Mouse (Mus musculus): ENCODE data around the gene Slc39a2. TPM values are rescaled to one million over a fixed set of nuclear protein-coding genes. Genes with fewer than 3 reads are reported as not detected.

Gene Slc39a2
- total and polyA plus RNA-seq, 2 experiments from 2014 or later: 0.26 TPM; not detected in 1

DNA sequence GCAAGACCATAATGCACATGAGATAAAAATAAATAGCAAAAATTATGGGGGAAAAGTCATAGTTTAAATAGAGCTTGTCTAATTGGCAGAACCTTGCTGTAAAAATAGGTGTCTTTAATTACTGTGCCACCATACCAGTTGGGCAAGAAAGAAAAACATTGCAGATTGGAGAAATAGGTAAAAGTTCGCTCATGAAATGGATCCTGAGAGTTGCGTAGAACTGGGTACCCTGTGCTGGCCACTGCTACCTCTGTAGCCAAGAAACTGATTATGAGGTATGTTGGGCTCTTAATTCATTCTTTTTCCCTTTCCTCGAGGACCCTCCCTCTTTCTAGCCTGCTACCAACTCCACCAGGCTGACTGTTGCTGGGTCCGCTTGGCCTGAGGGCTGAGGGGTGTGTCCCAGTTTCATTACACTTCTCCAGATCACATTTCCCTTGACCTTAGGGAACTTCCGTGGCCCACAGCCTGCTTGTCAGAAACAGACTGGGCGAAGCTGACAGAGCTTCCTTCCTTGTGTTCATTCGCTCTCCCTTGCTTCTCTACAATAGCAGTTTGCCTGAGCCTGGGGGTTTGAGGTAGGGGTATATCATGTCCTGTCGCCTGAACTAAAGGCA, 48.4 kb downstream of the Slc39a2 start:
- Histone ChIP-seq H3K4me1 (ENCODE audit: control insufficient read depth, insufficient read depth) (no peaks in the 10 kb centered on the region), H3K4me3 (ENCODE audit: low read depth, low read length) (no peak overlapping the region), H3K36me3 (replicated peaks; ENCODE audit: control insufficient read depth, insufficient read depth, low read length) (no peaks in the 10 kb centered on the region), H3K27me3 (ENCODE audit: control insufficient read depth, insufficient read depth, low read length) (no peaks in the 10 kb centered on the region), H3K27ac (ENCODE audit: low read depth) (no peak overlapping the region), H3K9ac (replicated peaks; ENCODE audit: low read depth, low read length) (no peak overlapping the region), H3K4me2 (ENCODE audit: low read depth, low read length) (no peak overlapping the region), H3K9me3 (replicated peaks; ENCODE audit: control insufficient read depth, low read length) (no peaks in the 10 kb centered on the region; the same call in 1 of the 2 replicates)
- 42% methylated on average over 8 of the region's 8 CpGs for WGBS
- DNase-seq (ENCODE audit: low spot score) (no peak), ATAC-seq (ENCODE audit: insufficient read depth, low read depth) (no peak; the same call in 1 of the 2 replicates)
- TF ChIP-seq EP300 (IDR thresholded peaks at IDR 0.05; ENCODE audit: low read depth) (no peak), CTCF (IDR thresholded peaks at IDR 0.05; ENCODE audit: low read depth) (no peak)

DNA sequence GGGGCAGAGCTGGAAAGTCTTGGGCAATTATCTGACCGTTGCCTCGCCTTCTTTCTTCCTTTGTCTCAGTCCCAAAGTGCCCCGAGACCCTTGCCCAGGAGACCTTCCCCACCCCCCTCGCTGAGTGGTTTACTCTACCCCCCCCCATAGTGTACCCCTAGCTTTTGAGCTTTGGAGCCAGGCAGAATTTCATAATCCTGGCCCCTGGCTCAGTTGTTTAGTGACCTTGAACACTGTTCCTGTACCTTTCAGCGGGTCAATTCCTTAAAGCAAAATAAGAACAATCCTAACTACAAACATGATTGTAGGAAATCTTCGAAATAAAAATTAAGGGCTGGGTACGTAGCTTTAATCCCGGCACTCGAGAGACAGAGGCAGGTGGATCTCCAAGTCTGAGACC, 48.9 kb downstream of the Slc39a2 start:
- 73% methylated on average over 9 of the region's 9 CpGs for WGBS
- H3K9me3 ChIP-seq (replicated peaks; ENCODE audit: control insufficient read depth, low read length): no peaks in the 10 kb centered on the region; the same call in 1 of the 2 replicates
- no peak overlapping the region for H3K27ac ChIP-seq (ENCODE audit: low read depth)
- no peak overlapping the region for H3K9ac ChIP-seq (replicated peaks; ENCODE audit: low read depth, low read length)
- H3K4me3 ChIP-seq (ENCODE audit: low read depth, low read length): no peak overlapping the region
- no peaks in the 10 kb centered on the region for H3K36me3 ChIP-seq (replicated peaks; ENCODE audit: control insufficient read depth, insufficient read depth, low read length)
- DNase-seq (ENCODE audit: low spot score) (no peak), ATAC-seq (ENCODE audit: insufficient read depth, low read depth) (no peak)
- H3K27me3 ChIP-seq (ENCODE audit: control insufficient read depth, insufficient read depth, low read length): no peaks in the 10 kb centered on the region
- TF ChIP-seq CTCF (IDR thresholded peaks at IDR 0.05; ENCODE audit: low read depth) (no peak), EP300 (IDR thresholded peaks at IDR 0.05; ENCODE audit: low read depth) (no peak)
- no peaks in the 10 kb centered on the region for H3K4me1 ChIP-seq (ENCODE audit: control insufficient read depth, insufficient read depth)
- H3K4me2 ChIP-seq (ENCODE audit: low read depth, low read length): no peak overlapping the region

DNA sequence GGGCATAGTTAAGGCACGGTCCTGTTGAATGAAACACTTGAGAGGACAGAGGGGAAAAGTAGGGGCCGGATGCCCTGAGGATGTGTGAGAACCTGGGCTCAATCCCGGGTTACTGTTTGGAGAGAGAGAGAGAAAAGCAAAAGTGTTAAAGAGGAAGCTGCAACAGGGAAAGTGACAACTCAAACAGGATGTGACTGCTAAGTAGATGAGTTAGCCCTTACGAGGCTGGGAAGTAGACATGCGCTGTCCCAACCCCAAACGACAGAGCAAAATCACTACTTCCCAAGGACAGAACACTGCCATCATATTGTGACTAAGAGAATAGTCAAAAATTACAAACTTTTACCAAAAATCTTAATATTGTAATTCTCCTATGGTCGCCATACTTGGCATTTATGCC, 49.5 kb downstream of the Slc39a2 start:
- Histone ChIP-seq H3K27me3 (ENCODE audit: control insufficient read depth, insufficient read depth, low read length) (no peaks in the 10 kb centered on the region), H3K9me3 (replicated peaks; ENCODE audit: control insufficient read depth, low read length) (no peaks in the 10 kb centered on the region; the same call in 1 of the 2 replicates), H3K4me1 (ENCODE audit: control insufficient read depth, insufficient read depth) (no peaks in the 10 kb centered on the region), H3K4me3 (ENCODE audit: low read depth, low read length) (no peak overlapping the region), H3K36me3 (replicated peaks; ENCODE audit: control insufficient read depth, insufficient read depth, low read length) (no peaks in the 10 kb centered on the region), H3K4me2 (ENCODE audit: low read depth, low read length) (no peak overlapping the region), H3K27ac (ENCODE audit: low read depth) (no peak overlapping the region), H3K9ac (replicated peaks; ENCODE audit: low read depth, low read length) (no peak overlapping the region)
- DNase-seq (ENCODE audit: low spot score): no peak
- WGBS: 47% methylated on average over 7 of the region's 7 CpGs
- TF ChIP-seq CTCF (IDR thresholded peaks at IDR 0.05; ENCODE audit: low read depth): no peak
- ATAC-seq (ENCODE audit: insufficient read depth, low read depth): no peak

- no peak for ATAC-seq (ENCODE audit: insufficient read depth, low read depth)
- no peak overlapping the region for H3K27ac ChIP-seq (ENCODE audit: low read depth)
- DNase-seq (ENCODE audit: low spot score): no peak
- H3K9ac ChIP-seq (replicated peaks; ENCODE audit: low read depth, low read length): no peak overlapping the region
- no peaks in the 10 kb centered on the region for H3K4me1 ChIP-seq (ENCODE audit: control insufficient read depth, insufficient read depth)
- no peak for TF ChIP-seq EP300 (IDR thresholded peaks at IDR 0.05; ENCODE audit: low read depth)
- TF ChIP-seq CTCF (IDR thresholded peaks at IDR 0.05; ENCODE audit: low read depth): no peak
- no peak overlapping the region for H3K4me3 ChIP-seq (ENCODE audit: low read depth, low read length)
- no peaks in the 10 kb centered on the region for H3K27me3 ChIP-seq (ENCODE audit: control insufficient read depth, insufficient read depth, low read length)
- H3K36me3 ChIP-seq (replicated peaks; ENCODE audit: control insufficient read depth, insufficient read depth, low read length): no peaks in the 10 kb centered on the region
- no peaks in the 10 kb centered on the region; the same call in 1 of the 2 replicates for H3K9me3 ChIP-seq (replicated peaks; ENCODE audit: control insufficient read depth, low read length)
- WGBS: 62% methylated on average over 6 of the region's 6 CpGs
- no peak overlapping the region for H3K4me2 ChIP-seq (ENCODE audit: low read depth, low read length)
Measured at GRCm38 (mm10) chr14:51943336-51943735, 50.6 kb downstream of the Slc39a2 start.

Other genes with a start within 250 kb of the Slc39a2 start
- gene Gm17079, start 197.4 kb upstream of the Slc39a2 start, total RNA-seq (2014; rRNA removed; ENCODE audit: low replicate concordance): not detected in 2 replicates
- not detected in 2 replicates for gene Gm17079, start 197.4 kb upstream of the Slc39a2 start, polyA plus RNA-seq (2015; fragmentation: Nextera tagmentation; extraction: Ambion mirVana)
- gene Gm5800, start 175.7 kb upstream of the Slc39a2 start, total RNA-seq (2014; rRNA removed; ENCODE audit: low replicate concordance): not detected in 2 replicates
- not detected in 2 replicates for gene Gm5800, start 175.7 kb upstream of the Slc39a2 start, polyA plus RNA-seq (2015; fragmentation: Nextera tagmentation; extraction: Ambion mirVana)
- gene Ang4, start 119.3 kb upstream of the Slc39a2 start, total RNA-seq (2014; rRNA removed; ENCODE audit: low replicate concordance): not detected in 2 replicates
- gene Ang4, start 119.3 kb upstream of the Slc39a2 start, polyA plus RNA-seq (2015; fragmentation: Nextera tagmentation; extraction: Ambion mirVana): not detected in 2 replicates
- gene AY358078, start 92.8 kb upstream of the Slc39a2 start, total RNA-seq (2014; rRNA removed; ENCODE audit: low replicate concordance): not detected in 2 replicates
- not detected in 2 replicates for gene AY358078, start 92.8 kb upstream of the Slc39a2 start, polyA plus RNA-seq (2015; fragmentation: Nextera tagmentation; extraction: Ambion mirVana)
- gene Ear6, start 39.2 kb upstream of the Slc39a2 start, total RNA-seq (2014; rRNA removed; ENCODE audit: low replicate concordance): not detected in 2 replicates
- not detected in 2 replicates for gene Ear6, start 39.2 kb upstream of the Slc39a2 start, polyA plus RNA-seq (2015; fragmentation: Nextera tagmentation; extraction: Ambion mirVana)
- gene Mettl17, start 8.0 kb upstream of the Slc39a2 start, total RNA-seq (2014; rRNA removed; ENCODE audit: low replicate concordance): 21.6 and 57.0 TPM in 2 replicates
- 27.2 and 37.7 TPM in 2 replicates for gene Mettl17, start 8.0 kb upstream of the Slc39a2 start, polyA plus RNA-seq (2015; fragmentation: Nextera tagmentation; extraction: Ambion mirVana)
- gene Ndrg2, start 21.3 kb downstream of the Slc39a2 start, total RNA-seq (2014; rRNA removed; ENCODE audit: low replicate concordance): 785 and 1,158 TPM in 2 replicates
- gene Ndrg2, start 21.3 kb downstream of the Slc39a2 start, polyA plus RNA-seq (2015; fragmentation: Nextera tagmentation; extraction: Ambion mirVana): 581 and 591 TPM in 2 replicates
- not detected in 2 replicates for gene Tppp2, start 25.5 kb downstream of the Slc39a2 start, total RNA-seq (2014; rRNA removed; ENCODE audit: low replicate concordance)
- gene Tppp2, start 25.5 kb downstream of the Slc39a2 start, polyA plus RNA-seq (2015; fragmentation: Nextera tagmentation; extraction: Ambion mirVana): not detected in 2 replicates
- not detected in 2 replicates for gene Rnase13, start 29.9 kb downstream of the Slc39a2 start, total RNA-seq (2014; rRNA removed; ENCODE audit: low replicate concordance)
- gene Rnase13, start 29.9 kb downstream of the Slc39a2 start, polyA plus RNA-seq (2015; fragmentation: Nextera tagmentation; extraction: Ambion mirVana): not detected in 2 replicates
- 35.4 and 36.4 TPM in 2 replicates for gene Arhgef40, start 91.8 kb downstream of the Slc39a2 start, total RNA-seq (2014; rRNA removed; ENCODE audit: low replicate concordance)
- gene Arhgef40, start 91.8 kb downstream of the Slc39a2 start, polyA plus RNA-seq (2015; fragmentation: Nextera tagmentation; extraction: Ambion mirVana): 26.9 and 27.6 TPM in 2 replicates
- 0.57 TPM in 1 of 2 replicates, not detected in the other for gene Tmem253, start 122.8 kb downstream of the Slc39a2 start, total RNA-seq (2014; rRNA removed; ENCODE audit: low replicate concordance)
- gene Tmem253, start 122.8 kb downstream of the Slc39a2 start, polyA plus RNA-seq (2015; fragmentation: Nextera tagmentation; extraction: Ambion mirVana): 0.18 and 1.0 TPM in 2 replicates
- gene Zfp219, start 127.8 kb downstream of the Slc39a2 start, total RNA-seq (2014; rRNA removed; ENCODE audit: low replicate concordance): 41.2 and 51.6 TPM in 2 replicates
- gene Zfp219, start 127.8 kb downstream of the Slc39a2 start, polyA plus RNA-seq (2015; fragmentation: Nextera tagmentation; extraction: Ambion mirVana): 12.7 and 13.9 TPM in 2 replicates
- not detected in 2 replicates for gene Olfr221, start 149.6 kb downstream of the Slc39a2 start, total RNA-seq (2014; rRNA removed; ENCODE audit: low replicate concordance)
- not detected in 2 replicates for gene Olfr221, start 149.6 kb downstream of the Slc39a2 start, polyA plus RNA-seq (2015; fragmentation: Nextera tagmentation; extraction: Ambion mirVana)
- 42.4 and 101 TPM in 2 replicates for gene Hnrnpc, start 211.1 kb downstream of the Slc39a2 start, total RNA-seq (2014; rRNA removed; ENCODE audit: low replicate concordance)
- gene Hnrnpc, start 211.1 kb downstream of the Slc39a2 start, polyA plus RNA-seq (2015; fragmentation: Nextera tagmentation; extraction: Ambion mirVana): 170 and 177 TPM in 2 replicates
- 0.08 and 0.35 TPM in 2 replicates for gene Rpgrip1, start 217.8 kb downstream of the Slc39a2 start, total RNA-seq (2014; rRNA removed; ENCODE audit: low replicate concordance)
- gene Rpgrip1, start 217.8 kb downstream of the Slc39a2 start, polyA plus RNA-seq (2015; fragmentation: Nextera tagmentation; extraction: Ambion mirVana): 21.8 and 23.5 TPM in 2 replicates

All from heart, postnatal 0 days (tissue).